Mouse (Mus musculus) erythroid progenitor cell, adult 5-6 weeks (primary cell): Measurements from ENCODE around the gene Lrrd1. TPM values are rescaled to one million over a fixed set of nuclear protein-coding genes. Genes with fewer than 3 reads are reported as not detected.

Source experiments
- total RNA-seq, 2 experiments: library from RNA; stranded (forward) in 1 of 2; stranded (reverse) in 1 of 2; fragments of 150-400 nt in 1 of 2; fragments of 186-747, 209-891 nt in 1 of 2; gene quantifications; 2 replicates each; pipeline versions ENCODE4 v1.2.3 to v1.2.4; 2015 to 2017; ENCODE audit warnings: low replicate concordance in 2 of 2

Lrrd1 gene
- total RNA-seq, 2 experiments from 2014 or later: not detected

Other genes with a start within 250 kb of the Lrrd1 start
- 0.36 and 4.6 TPM in 2 replicates for gene Pex1, start 249.1 kb upstream of the Lrrd1 start, total RNA-seq (2015; ENCODE audit: low replicate concordance)
- gene Pex1, start 249.1 kb upstream of the Lrrd1 start, total RNA-seq (2017; ENCODE audit: low replicate concordance): 0.23 and 9.2 TPM in 2 replicates
- 3.4 and 13.0 TPM in 2 replicates for gene Rbm48, start 248.6 kb upstream of the Lrrd1 start, total RNA-seq (2015; ENCODE audit: low replicate concordance)
- 10.3 and 14.9 TPM in 2 replicates for gene Rbm48, start 248.6 kb upstream of the Lrrd1 start, total RNA-seq (2017; ENCODE audit: low replicate concordance)
- gene Tmbim7, start 194.0 kb upstream of the Lrrd1 start, total RNA-seq (2015; ENCODE audit: low replicate concordance): not detected in 2 replicates
- gene Tmbim7, start 194.0 kb upstream of the Lrrd1 start, total RNA-seq (2017; ENCODE audit: low replicate concordance): not detected in 2 replicates
- 67.4 and 171 TPM in 2 replicates for gene Gatad1, start 188.0 kb upstream of the Lrrd1 start, total RNA-seq (2015; ENCODE audit: low replicate concordance)
- gene Gatad1, start 188.0 kb upstream of the Lrrd1 start, total RNA-seq (2017; ENCODE audit: low replicate concordance): 86.9 and 115 TPM in 2 replicates
- gene Ankib1, start 42.2 kb upstream of the Lrrd1 start, total RNA-seq (2015; ENCODE audit: low replicate concordance): 10.1 and 19.8 TPM in 2 replicates
- gene Ankib1, start 42.2 kb upstream of the Lrrd1 start, total RNA-seq (2017; ENCODE audit: low replicate concordance): 21.3 and 27.0 TPM in 2 replicates
- gene Krit1, start 42.0 kb upstream of the Lrrd1 start, total RNA-seq (2015; ENCODE audit: low replicate concordance): 67.0 and 88.9 TPM in 2 replicates
- 105 and 111 TPM in 2 replicates for gene Krit1, start 42.0 kb upstream of the Lrrd1 start, total RNA-seq (2017; ENCODE audit: low replicate concordance)
- 5.0 and 5.8 TPM in 2 replicates for gene Mterf1a, start 48.8 kb downstream of the Lrrd1 start, total RNA-seq (2015; ENCODE audit: low replicate concordance)
- 4.2 and 13.0 TPM in 2 replicates for gene Mterf1a, start 48.8 kb downstream of the Lrrd1 start, total RNA-seq (2017; ENCODE audit: low replicate concordance)
- gene Akap9, start 82.9 kb downstream of the Lrrd1 start, total RNA-seq (2015; ENCODE audit: low replicate concordance): 21.0 and 27.8 TPM in 2 replicates
- 16.0 and 20.0 TPM in 2 replicates for gene Akap9, start 82.9 kb downstream of the Lrrd1 start, total RNA-seq (2017; ENCODE audit: low replicate concordance)